Mouse (Mus musculus): Measurements from ENCODE around the gene Rps16.
"Not testable (repeated sequence)": the region's sequence is repeated elsewhere in the genome, so short reads cannot be mapped to it uniquely, and the experiment has no call there.

The Rps16 gene

DNA sequence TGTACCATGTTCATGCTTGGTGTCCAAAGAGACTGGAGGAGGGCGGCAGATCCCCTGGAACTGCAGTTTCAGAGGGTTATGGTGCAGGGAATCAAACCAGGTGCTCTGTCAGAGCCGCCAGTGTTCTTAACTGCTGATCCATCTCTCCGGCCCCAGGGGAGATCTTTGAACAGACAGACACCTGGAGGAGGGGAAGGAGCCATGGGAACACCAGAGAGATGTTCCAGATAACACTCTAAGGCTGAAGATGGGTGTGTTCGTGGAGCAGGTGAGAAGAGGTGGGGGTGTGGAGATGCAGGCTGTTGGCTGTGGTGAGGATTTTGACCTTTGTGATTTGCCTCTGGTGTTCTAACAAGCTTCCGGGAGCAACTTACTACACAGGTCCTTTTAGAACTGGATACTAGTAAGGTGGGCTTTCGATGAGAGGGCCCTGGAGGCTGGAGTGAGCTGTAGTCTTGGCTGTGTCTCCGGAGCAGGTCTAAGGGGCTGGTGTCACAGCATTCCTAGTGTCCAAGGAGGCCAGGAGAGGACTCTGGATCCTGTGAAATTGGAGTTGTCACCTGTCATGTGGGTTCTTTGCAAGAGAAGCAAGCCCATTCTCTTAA lies 23.5 kb downstream of the Rps16 start:
- DNase-seq (ENCODE audit: low read depth, low spot score): no peak

DNA sequence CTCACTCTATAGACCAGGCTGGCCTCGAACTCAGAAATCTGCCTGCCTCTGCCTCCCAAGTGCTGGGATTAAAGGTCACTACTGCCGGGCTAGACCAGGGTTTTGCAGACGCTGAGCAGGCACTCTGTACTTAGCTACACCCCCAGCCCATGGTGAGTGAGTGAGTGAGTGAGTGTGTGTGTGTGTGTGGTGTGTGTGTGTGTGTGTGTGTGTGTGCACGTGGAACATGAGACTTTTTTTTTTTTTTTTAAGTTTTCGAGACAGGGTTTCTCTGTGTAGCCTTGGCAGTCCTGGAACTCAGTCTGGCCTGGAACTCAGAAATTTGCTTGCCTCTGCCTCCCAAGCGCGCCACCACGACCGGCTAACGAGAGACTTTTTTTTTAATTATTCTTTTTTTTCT lies 24.2 kb downstream of the Rps16 start:
- DNase-seq (ENCODE audit: low read depth, low spot score): no peak

DNA sequence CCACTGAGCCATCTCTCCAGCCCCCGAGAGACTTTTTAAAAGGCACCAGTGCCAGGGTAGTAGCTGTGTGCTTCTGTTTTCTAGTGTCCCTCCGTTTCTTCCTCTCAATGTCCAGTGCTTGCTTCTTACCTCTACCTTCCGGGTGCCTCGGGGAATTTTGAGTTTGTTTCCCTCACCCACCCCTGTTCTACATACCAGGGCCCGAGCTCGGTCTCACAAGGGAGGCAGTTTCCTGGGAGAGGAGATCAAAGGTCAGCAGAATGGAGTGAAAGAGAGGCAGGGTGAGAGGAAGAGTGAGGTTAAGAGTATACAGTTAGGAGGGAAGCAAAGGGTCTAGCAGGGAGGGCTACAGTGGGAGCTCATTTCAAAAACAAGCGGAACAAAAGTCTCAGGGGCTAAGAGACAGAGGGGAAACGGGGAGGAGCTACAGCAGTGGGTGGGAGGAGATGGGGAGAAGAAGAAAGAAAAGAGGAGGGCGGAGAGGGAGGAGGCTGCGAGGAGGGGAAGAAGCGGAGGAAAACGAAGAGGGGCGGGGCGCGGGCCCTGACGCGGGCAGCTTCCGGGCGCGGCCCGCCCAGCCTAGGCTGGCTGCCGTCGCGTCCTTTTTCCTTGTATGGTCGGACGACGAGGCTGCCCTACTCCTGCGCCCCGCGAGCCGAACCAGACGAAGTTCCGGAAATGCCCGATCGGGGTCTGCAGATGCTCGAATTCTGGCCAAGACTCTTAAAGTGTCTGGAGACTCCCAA lies 24.9 kb downstream of the Rps16 start:
- DNase-seq (ENCODE audit: low read depth, low spot score): no peak

DNA sequence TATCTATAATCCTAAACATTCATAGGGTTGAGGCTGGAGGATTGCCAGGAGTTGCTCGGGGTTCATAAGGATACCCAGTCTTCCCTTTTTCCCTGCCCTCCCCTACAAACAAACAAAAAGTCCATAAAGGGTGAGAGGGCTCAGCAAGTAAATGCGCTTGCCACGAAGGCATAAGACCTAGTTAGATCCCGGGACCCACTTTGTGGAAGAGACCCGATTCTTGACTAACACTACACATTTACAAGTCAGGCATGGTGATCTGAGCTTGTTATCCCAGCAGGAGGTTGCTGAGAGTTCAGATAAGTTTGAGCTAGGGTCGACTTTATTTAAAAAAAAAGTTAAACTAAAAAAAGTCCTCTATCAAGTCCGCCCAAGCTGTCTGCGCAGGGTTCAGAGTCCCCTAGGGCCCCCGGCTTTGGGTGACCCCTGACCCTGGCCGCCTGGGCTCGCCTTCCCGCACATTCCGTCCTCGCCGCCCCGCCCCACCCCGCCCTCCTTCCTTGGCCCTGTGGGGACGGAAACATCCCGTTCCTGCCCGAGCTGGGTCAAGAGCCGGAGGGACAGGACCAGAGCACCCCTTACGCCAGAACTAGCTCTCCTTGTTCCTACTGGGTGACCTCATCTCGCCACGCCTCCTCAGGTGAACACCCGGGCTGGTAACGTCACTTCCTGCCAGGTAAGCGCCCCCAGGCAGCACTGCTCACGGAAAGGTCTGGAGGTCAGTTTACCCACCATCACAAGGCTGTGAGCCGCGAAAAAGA lies 25.7 kb downstream of the Rps16 start:
- DNase-seq (ENCODE audit: low read depth, low spot score): no peak

DNA sequence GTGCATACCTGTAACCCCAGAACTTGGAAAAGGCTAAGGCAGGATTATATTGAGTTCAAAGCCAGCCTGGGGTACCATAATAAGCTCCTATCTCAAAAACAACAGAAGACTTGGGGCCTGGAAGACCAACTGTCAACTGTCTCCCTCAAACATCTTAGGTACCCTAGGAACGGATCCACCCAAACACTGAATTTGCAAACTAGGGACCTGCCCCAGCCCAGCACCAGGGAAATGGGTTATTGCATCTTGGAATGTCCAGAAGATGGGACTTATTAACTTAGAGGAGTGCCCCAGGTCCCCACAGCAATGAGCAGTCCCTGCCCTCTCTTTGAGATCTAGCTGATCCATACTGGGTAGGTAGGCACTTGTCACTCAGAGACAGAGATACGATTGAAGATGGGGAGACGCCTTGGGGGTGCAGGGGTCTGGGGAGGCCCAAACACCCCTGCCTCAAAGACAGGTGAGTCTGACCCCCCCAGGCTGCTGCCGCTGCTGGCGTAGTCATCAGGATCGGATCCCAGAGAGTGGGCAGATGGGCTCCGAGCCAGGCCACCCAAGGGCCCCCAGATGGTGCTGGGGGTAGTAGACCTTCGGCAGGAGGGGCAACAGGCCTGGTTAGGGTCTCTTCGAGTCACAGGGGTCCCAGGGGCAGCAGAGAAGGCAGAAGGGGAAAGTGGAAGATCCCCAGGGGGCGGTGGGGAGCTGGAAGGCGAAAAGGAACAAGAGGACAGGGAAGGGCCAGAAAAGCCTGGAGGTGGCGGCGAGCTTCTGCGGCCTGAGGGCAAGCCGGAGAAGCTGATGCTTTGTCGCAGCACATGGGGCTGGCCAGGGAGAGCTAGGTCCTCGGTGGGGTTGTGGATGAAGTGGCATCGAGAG lies 27.0 kb downstream of the Rps16 start:
- DNase-seq (ENCODE audit: low read depth, low spot score): no peak

DNA sequence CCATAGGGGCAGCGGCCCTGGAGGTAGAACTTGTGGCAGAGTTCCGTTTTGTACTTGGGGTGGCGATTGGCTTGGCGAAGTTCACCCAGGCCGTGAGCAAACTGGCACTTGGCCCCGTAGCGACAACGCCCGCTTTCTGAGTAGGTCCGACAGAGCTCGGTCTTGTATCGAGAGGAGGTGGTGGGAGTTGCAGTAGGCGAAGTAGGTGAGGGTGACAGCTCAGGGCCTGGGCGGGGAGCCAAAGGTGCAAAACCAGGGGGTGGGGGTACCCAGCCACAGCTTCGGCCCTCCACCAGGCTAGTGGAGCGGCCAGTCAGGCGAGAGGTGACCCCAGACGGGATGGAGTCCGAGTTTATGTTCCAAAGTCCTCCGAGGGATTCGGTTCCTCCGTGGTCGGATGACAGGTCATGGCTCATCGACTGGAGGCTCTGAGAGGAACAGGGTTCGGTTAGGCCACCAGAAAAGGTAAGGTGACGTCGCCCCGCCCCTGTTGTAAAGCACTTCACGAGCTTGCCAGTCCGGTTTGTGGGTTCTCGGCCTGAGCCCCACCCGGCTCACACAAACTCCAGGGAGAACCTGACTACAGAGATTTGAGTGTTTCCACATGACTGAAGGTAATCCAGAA lies 27.7 kb downstream of the Rps16 start:
- no peak for DNase-seq (ENCODE audit: low read depth, low spot score)

DNA sequence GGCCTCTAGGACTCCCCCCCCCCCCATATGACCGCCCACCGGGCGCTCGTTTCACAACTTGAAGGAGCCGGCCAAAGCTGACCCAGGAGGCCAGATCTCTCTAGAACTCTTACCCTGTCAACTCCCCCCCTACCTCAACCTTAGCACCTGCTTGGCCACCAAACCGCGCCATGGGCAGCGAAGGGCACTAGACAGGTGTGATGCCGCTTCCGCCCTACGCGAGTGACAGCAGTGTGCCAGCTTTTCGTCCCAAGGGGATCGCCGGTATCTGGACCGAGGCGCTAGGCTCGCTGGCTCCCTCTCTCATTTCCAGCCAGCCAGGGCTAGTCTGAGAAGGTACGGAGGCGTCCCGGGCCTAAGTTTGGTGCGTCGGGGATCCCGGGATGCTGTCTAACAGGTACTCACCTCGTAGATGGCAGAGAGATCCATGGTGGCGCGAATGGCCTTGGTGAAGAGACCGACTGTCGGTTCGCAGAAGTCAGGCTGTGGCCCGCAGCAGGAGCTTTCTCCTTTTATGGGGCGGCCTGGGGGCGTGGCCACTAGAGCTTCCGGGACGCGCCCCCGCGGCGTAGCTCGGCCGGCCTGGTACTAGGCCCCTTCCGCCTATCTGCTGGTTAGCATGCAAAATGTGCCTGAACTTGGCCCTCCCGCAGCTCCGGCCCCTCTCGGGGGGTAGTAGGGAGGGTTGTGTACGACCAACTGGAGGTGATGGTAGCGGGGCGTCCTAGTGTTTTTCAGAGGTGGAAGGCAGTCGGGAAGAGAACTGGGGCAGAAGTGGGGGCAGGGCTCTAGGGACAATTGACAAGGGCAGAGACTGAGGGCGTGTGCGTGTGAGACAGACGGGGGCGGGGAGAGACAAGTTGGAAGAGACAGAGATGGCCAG lies 28.6 kb downstream of the Rps16 start:
- DNase-seq (ENCODE audit: low read depth, low spot score): no peak

DNA sequence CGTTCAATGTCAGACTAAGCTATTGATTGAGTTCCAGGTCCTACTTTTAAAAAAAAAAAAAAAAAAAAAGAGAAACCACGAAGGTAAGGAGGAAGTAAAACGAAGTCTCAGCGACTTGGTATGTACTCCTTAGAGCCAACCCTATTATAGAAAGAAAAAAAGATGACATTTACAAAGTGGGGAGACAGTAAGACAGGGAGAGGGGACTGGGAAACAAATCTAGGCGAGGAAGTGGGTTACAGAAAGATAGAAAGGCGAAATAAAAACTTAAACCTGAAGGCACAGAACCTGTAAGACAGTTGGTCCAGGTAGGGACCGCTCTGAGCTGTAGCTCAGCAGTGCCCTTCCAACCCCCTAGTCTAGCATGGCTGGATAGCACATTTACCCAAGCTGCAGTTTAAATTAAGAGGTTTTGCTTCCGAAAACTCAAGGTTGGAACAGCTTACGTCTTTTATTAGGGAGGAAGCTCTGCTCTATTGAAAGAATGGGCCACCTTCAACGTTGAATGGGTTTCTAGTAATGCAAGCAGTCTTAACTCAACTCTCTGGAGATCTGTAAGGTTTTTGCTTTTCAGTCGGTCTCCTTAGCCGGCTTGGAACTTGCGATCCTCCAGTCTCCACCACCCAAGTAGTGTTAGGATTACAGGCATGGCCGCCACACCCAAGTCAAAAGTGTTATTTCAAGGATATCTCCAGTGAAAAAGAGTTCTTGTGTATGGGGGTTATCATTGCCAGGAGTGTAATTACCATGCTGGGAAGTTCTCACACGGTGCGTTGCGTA lies 30.0 kb downstream of the Rps16 start, which contains the start of gene Zfp36:
Gene Zfp36, minus strand, starts transcription at position 17 of the 780 bp plus-strand sequence.
- no peak for DNase-seq (ENCODE audit: low read depth, low spot score)

DNA sequence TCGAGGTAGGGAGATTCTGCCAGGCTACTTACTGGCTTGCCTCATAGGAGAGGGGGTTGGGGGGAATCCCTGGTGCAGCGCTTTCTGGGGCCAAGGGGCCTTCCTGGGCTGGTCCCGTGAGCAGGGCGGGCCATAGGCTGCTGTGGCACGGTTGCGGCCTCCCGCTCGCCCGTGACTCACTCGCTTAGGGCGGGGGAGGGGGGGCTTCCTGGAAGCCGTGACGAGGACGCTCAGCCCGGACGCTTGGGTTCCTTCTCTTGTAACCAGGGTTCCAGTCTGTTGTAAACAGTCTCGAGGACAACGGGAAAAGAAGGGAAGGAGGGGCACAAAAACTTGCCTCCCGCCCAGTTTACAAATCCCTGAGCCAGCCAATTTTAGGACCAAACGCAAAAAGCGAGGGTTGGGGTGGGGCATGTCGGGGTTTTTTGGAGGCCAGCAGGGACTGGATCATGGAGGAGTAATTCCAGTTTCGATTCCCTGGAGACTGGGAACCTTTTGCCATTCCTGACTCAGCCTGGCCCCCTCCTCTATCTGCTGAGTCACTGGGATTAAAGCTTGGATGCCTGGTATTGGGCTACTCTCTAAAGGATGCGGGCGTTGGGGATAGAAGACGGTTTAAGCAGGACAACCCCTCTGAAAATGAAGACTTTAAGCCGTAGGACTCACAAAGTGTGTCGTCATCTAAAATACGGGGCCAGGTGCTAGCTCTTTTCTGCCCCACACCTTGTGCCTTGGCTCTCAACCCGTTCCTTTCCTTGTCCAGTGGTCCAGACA lies 30.8 kb downstream of the Rps16 start:
- DNase-seq (ENCODE audit: low read depth, low spot score): no peak

DNA sequence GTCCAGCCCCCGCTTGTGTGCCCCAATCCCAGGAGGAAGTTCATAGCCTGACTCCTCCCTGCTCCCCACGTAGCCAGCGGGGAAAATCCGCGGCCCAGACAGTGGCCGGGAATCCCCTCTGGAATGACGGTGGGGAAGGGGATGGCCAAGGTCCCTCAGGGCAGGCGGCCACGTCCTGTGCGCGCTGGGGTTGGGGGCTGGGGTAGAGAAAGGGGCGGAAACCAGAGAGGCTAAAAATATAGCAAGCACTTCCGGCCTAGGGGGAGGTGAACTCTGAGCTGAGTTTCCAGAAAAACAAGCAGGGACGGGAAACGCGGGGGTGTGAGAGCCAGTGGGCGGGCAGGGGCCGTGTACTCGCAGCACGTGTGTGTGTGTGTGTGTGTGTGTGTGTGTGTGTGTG lies 31.5 kb downstream of the Rps16 start:
- no peak for DNase-seq (ENCODE audit: low read depth, low spot score)

DNA sequence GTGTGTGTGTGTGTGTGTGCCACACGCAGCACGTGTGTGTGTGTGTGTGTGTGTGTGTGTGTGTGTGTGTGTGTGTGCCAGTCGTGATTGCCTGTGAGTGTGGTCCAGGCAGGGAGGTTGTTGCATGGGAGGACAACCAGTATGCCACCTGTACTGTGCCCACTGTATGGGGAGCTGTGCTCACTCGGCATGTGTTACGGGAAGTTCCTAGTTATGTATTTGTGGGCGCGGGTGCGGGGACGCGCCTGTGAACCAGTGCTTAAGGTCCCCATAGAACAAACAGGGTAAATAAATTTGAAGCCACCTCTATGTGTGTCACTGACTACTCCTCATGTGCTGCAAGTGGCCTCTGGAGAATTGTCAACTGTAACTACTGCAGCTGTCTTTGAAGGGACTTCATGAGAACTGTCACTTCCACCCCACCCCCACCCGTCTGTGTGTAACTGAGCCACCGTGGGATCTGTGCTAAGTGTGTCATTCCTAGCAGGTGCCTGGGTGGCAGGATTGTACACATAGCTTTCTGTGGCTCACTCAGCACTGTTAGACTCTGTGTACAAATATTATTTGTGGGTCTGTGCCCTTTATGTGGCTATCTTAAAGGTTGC lies 32.0 kb downstream of the Rps16 start:
- DNase-seq (ENCODE audit: low read depth, low spot score): no peak

DNA sequence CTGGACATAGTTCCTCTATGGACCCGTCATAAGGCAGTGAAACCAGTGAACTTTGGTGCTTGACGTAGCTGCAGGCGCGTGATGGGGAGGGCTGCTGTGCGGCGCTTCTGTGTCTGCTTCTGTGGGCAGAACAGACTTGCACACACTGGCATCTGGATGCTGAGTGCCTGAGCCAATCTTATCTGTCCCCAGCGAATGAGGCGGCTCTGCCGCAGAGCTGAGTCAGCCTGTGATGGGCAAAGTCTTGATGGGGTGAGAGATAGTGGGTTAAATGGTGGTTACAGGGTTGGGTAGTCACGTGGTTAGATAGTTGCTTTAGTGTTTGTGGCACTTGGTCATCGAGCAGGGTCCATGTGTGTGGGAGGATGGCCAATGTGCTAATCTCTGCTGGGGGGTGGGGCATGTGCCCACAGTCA lies 32.5 kb downstream of the Rps16 start:
- DNase-seq (ENCODE audit: low read depth, low spot score): no peak

DNA sequence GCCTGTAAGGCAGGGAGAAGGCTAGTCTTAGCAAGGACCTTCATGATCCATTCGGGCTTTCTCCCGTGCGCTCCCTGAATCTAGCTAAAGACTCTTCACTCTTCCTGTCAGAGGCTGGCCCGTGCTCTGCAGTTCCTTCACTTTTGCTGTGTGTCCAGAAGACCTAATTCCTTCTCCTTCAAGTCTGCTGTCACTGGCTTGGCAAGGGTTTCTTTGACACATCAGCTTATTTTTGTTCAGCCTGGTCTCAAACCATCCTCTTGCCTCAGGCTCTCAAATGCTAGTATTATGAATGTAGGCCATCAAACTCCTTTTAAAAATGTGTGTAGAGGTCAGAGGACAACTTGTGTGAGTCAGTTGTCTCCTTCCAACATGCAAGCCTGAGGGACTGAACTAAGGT lies 33.2 kb downstream of the Rps16 start:
- no peak for DNase-seq (ENCODE audit: low read depth, low spot score)

DNA sequence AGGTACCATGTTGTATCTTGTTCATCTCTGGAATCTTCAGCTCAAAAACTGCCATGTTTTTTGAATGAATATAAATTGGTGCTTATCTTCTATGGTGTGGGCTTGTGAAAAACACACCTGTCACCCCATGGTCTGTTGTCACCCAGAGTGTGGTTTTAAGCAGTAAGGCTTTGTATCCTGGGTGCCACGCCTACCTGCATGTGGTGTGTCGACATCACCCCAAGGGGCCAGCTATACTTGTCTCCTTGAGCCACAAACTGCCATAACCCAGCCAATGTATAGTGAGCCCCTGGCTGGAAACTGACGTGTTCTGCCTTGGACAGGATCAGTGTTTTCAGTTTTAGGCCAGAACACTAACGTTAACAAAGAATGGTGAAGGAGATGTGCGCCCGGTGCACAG lies 33.7 kb downstream of the Rps16 start:
- DNase-seq (ENCODE audit: low read depth, low spot score): no peak

DNA sequence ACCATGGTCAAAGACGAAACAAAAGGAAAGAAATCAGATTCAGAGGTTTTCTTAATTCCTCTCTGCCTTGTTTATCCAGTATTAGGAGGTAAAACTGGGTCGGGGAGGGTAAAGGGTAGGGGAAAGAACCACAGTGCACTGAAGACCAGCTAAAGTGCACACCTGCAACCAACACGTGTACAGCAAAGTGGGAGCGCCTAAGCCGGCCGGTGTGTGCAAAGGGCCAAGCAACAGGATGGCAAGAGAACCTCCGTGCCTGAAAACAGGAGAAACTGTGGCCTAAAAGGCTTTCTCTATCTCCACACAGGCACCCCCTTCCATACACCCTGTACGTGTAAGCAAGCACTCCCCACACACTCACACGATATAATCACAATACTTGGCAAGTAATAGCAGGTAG lies 34.7 kb downstream of the Rps16 start:
- no peak for DNase-seq (ENCODE audit: low read depth, low spot score)

DNA sequence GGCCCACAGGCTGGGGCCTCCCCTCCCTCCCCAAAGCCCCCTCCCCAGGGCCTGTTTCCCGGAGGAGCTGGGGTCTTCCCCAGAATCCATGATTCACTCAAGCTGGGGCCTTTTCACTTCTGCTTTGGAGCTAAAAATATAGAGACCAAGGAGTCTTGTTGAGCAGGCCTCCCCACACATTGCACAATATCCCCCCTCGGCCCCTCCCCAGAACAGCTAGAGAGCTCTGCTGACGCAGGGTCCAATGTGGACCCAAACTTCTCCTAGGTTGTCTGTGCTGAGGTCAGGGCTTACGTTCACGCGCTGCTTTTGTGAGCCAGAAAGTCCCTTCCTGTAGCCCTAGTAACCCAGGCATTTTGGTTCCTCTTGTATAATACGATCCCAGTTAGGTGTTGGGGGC lies 35.6 kb downstream of the Rps16 start:
- DNase-seq (ENCODE audit: low read depth, low spot score): no peak

DNA sequence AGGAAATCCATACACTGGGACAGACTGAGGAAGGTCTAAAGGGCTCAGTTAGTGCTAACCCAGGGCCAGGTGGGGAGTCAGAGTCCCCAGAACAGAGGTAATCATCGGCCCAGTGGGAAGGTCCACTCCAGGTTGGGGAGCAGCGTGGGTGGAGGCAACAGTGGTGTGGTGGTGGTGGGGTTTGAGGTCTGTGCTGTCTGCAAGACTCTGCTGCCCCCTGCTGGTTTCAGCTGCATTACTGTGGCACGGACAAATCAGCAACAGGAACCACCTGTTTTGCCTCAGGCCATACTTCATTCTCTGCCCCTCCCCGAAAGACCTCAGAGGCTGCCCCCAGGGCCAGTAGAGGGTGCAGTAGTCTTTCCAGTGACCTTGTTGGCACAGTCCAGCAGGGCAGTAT lies 36.0 kb downstream of the Rps16 start:
- no peak for DNase-seq (ENCODE audit: low read depth, low spot score)

DNA sequence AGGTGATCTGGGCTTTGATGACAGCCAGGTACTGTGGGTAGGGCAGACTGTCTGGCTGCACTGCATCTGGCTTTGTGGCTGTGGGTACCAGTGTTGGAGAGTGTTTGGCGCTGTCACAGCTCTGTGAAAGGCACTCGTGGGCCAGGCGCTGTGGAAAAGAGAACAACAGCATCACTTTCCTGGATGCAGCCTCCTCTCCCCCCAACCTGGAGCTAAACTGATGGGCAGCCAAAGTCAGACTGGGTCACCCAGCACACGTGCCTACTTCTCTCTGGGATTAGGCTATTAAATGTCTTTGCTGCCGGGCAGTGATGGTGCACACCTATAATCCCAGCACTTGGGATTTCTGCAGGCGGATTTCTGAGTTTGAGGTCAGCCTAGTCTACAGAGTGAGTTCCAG lies 36.4 kb downstream of the Rps16 start:
- DNase-seq (ENCODE audit: low read depth, low spot score): not testable (repeated sequence)

Data from WW6 (cell line).